Mouse (Mus musculus) erythroblast, embryonic 14.5 days (primary cell): ENCODE measurements around the gene Eif4e1b.

ENCODE experiments used
- GATA1 ChIP-seq: IDR thresholded peaks from 2 replicates; pipeline ENCODE4 v1.6.1; 2012; ENCODE audit warnings: low read length, inconsistent platforms, mixed read lengths
- TAL1 ChIP-seq: IDR thresholded peaks from 3 replicates; pipeline ENCODE4 v1.6.1; 2012; ENCODE audit warnings: low read length, inconsistent platforms, mixed read lengths

DNA sequence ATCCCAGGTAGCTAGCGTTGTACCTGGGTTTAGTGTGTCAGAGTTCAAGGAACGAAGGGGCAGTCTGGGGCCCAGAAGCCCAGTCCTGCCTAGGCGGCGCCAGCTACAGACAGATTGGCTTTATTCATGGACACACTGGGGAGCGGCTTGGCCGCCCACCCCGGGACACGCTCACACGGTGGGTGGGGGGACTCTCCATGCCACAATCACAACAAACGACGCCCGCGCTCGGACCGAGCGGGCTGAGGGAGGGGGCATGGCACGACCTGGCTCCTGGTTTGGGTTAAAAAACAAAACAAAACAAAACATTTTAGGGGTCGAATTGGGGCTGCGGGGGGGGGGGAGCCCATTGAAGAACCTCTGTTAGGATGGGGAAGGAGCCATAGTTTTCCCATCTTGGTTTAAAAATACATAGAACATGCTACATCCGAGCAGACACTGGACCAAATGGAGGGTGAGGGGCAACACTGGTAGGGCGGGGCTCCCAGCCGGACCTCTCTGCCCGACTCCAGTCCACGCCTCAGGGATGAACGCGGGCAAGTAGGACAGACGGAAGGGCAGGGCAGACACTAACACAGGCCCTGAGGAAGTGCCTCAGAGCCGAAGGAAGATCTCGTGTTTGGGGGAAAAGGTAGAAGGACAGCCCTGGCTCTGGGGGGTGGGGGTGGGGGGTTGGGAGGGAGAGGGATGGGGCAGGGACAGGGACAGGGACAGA, 24.9 kb upstream of the Eif4e1b start:
- TF ChIP-seq GATA1, result no peak
- no peak for TF ChIP-seq TAL1
